Mouse (Mus musculus): ENCODE measurements around the gene Actg2. TPM values are rescaled to one million over a fixed set of nuclear protein-coding genes. Genes with fewer than 3 reads are reported as not detected.

The Actg2 gene
- polyA plus RNA-seq, 1 experiment from 2014 or later: 1.2 TPM

DNA sequence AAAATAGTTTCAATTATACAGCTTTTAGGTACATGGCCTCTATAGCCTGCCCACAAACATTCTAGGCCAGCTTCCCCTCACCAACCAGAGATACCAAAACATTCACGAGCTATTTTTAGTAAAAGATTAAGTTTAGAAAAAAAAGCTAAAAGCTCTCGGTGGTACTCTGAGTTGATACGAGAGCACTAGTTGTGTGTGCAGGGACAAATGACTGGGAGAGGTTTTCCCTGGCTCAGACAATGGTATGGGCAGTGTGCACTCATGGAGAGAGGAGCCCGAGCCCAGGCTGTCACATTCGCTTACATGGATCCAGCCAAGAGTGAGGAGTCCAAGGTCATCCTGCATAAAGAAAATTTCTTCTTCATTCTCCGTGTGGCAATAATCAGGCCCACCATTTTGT lies 19.9 kb upstream of the Actg2 start:
- no peaks in the 10 kb centered on the region for H3K4me1 ChIP-seq (replicated peaks)
- H3K4me3 ChIP-seq (replicated peaks): no peak overlapping the region
- H3K36me3 ChIP-seq: peaks cover 71% of the 10 kb centered on the region
- H3K27me3 ChIP-seq: no peaks in the 10 kb centered on the region
- no peaks in the 10 kb centered on the region for H3K9me3 ChIP-seq
- H3K4me2 ChIP-seq: no peak overlapping the region
- no peak overlapping the region for H3K27ac ChIP-seq
- 88% methylated on average over 6 of the region's 6 CpGs for WGBS
- no peak overlapping the region for H3K9ac ChIP-seq (replicated peaks)
- no peak for ATAC-seq (ENCODE audit: insufficient number of reproducible peaks, insufficient read depth, low FRiP score, low TSS enrichment, low read depth)

DNA sequence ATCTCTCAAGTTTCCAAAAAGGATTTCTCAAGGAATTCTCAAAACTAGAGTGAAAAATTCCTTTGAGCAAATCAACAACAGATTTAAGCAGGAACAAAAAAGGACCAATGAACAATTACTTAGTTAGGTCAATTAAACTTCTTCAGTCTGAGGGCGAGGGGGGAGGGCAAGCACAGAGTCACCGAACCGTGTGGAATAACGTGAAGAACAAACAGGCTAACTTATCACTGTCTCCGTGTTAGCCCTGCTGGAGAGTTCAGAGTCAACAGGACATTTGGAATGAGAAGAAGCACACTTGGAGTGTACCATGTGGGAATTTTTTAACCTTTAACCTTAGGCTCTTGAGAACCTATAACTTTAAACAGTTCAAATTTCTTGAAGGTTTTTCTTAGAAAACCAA lies 12.3 kb upstream of the Actg2 start:
- WGBS: 70% methylated on average over 5 of the region's 5 CpGs
- H3K27me3 ChIP-seq: no peaks in the 10 kb centered on the region
- no peak overlapping the region for H3K4me2 ChIP-seq
- no peaks in the 10 kb centered on the region for H3K9me3 ChIP-seq
- H3K9ac ChIP-seq (replicated peaks): no peak overlapping the region
- H3K27ac ChIP-seq: no peak overlapping the region
- no peak for ATAC-seq (ENCODE audit: insufficient number of reproducible peaks, insufficient read depth, low FRiP score, low TSS enrichment, low read depth)
- no peaks in the 10 kb centered on the region for H3K4me1 ChIP-seq (replicated peaks)
- peaks cover 44% of the 10 kb centered on the region for H3K36me3 ChIP-seq
- H3K4me3 ChIP-seq (replicated peaks): no peak overlapping the region

DNA sequence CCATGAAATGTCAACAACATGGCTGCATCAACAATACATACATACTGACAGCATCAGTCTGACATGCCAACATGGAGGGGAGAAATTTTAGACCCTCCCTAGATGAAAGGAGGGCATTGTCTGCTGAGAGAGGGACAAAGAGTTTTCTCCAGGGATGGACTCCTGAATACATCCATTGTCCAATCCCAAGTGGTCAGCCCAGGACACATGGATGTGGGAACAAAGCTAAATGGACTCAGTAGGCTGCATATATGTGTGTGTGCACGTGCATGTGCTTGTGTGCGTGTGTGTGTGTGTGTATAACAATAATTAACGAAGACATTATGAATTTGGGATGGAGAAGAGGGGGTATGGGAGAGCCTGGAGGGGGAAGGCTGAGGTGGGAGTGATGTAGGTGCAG lies 9.7 kb upstream of the Actg2 start:
- H3K27me3 ChIP-seq: no peaks in the 10 kb centered on the region
- ATAC-seq (ENCODE audit: insufficient number of reproducible peaks, insufficient read depth, low FRiP score, low TSS enrichment, low read depth): no peak
- no peak overlapping the region for H3K4me2 ChIP-seq
- H3K27ac ChIP-seq: no peak overlapping the region
- no peaks in the 10 kb centered on the region for H3K4me1 ChIP-seq (replicated peaks)
- 82% methylated on average over 3 of the region's 3 CpGs for WGBS
- H3K4me3 ChIP-seq (replicated peaks): no peak overlapping the region
- no peak overlapping the region for H3K9ac ChIP-seq (replicated peaks)
- H3K36me3 ChIP-seq: peaks cover 42% of the 10 kb centered on the region
- no peaks in the 10 kb centered on the region for H3K9me3 ChIP-seq

DNA sequence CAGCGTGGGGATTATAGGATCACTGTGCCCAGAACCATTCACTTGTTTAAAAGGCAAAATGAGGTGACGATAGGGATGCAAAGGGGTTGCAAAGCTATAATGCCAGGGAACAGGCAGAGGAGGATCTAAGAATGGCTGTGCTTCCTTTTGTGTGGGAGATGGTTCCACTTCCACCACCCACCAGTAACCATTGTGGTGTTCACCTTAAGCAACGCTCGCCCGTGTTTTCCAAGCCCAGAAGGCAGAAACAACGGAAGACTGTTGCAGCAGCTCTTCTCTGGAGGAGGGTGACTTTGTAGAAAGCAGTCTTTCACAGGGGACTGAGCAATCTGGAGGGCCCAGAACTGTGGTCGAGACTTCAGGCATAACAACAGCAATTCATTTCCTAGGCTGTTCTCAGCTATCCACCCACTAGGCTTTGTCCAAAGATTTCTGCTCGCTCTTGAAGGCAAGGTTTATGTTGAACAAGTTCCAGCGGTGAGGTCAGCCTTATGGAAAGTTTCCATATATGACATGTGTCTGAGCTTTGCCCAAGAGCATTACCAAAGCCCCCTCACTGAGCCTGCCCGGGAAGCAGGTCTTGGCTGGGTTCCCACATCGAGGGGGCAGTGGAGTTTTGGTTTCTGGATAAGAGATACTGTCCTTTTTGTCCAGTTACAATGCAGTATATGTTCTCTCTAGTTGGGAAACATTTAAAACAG lies 5.8 kb upstream of the Actg2 start:
- H3K36me3 ChIP-seq: peaks cover 30% of the 10 kb centered on the region
- 79% methylated on average over 11 of the region's 11 CpGs for WGBS
- no peak overlapping the region for H3K4me2 ChIP-seq
- no peaks in the 10 kb centered on the region for H3K9me3 ChIP-seq
- H3K4me1 ChIP-seq (replicated peaks): no peaks in the 10 kb centered on the region; the same call in 1 of the 2 replicates
- no peak overlapping the region for H3K9ac ChIP-seq (replicated peaks)
- H3K27ac ChIP-seq: 0 out of 2 replicates have a peak overlapping the region, but pooled peaks have one; percentile 46
- no peak overlapping the region for H3K4me3 ChIP-seq (replicated peaks)
- ATAC-seq (ENCODE audit: insufficient number of reproducible peaks, insufficient read depth, low FRiP score, low TSS enrichment, low read depth): no peak
- no peaks in the 10 kb centered on the region for H3K27me3 ChIP-seq

DNA sequence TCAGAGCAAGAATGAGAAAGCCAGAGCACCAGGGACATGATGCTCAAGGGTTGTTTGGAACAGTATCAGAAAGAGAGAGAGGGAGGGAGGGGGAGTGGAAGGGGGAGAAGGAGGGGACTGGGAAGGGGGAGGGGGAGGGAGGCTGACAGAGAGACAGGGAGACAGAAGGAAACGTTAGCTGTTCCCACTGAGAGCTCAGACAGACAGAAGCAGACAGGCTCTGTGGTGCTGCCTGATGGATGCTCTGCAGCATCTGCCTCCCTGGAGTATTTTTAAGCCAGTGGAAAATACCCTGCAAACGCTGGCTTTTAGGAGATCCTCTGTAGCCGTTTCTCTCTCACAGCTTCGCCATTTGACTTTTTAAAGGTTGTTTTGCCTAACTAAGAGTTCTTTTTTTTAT lies 4.0 kb upstream of the Actg2 start:
- WGBS: 44% methylated on average over 4 of the region's 4 CpGs
- Histone ChIP-seq H3K27ac (0 out of 2 replicates have a peak overlapping the region, but pooled peaks have one; percentile 2), H3K4me2 (no peak overlapping the region), H3K9me3 (no peaks in the 10 kb centered on the region), H3K9ac (replicated peaks) (no peak overlapping the region), H3K36me3 (peaks cover 11% of the 10 kb centered on the region), H3K27me3 (no peaks in the 10 kb centered on the region), H3K4me3 (replicated peaks) (no peak overlapping the region), H3K4me1 (replicated peaks) (peaks cover 6% of the 10 kb centered on the region; the same call in 1 of the 2 replicates)
- no peak for ATAC-seq (ENCODE audit: insufficient number of reproducible peaks, insufficient read depth, low FRiP score, low TSS enrichment, low read depth)

DNA sequence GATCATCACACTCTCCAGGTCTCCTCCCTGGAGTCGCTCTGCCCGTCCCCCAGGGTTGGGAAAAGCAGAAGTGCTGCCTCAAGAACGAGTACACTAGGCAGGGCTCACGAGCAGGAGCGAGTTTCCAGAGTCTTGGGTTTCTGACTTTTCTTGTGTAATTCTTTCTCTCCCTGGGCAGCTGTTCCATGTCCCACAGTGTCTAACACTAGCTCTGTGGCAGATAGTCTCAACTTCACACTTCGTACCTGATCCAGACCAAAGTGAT lies 662 bp upstream of the Actg2 start:
- no peak overlapping the region for H3K4me2 ChIP-seq
- H3K4me3 ChIP-seq (replicated peaks): no peak overlapping the region
- WGBS: 42% methylated on average over 6 of the region's 6 CpGs
- ATAC-seq (ENCODE audit: insufficient number of reproducible peaks, insufficient read depth, low FRiP score, low TSS enrichment, low read depth): no peak
- H3K9me3 ChIP-seq: no peaks in the 10 kb centered on the region
- no peaks in the 10 kb centered on the region for H3K36me3 ChIP-seq
- 0 out of 2 replicates have a peak overlapping the region, but pooled peaks have one; percentile 41 for H3K27ac ChIP-seq
- H3K9ac ChIP-seq (replicated peaks): no peak overlapping the region
- H3K4me1 ChIP-seq (replicated peaks): peaks cover 6% of the 10 kb centered on the region; the same call in 1 of the 2 replicates
- H3K27me3 ChIP-seq: no peaks in the 10 kb centered on the region

DNA sequence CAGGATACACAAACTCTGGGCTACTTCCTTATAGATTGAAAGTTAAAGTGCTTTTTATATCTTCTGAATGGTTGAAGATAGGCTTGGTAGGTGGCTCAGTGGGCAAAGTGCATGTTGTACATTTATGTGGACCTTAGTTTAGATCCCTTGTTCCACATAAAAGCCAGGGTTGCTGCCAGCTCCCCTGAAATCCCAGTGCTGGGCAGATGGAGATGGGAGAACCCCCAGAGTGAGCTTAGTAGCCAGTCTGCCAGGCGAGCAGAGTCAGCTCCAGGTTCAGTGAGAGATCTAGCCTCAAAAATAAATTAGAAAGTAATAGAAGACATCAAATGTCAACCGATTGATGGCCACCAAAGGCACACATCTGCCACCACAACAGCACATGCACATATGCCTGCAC lies 3.5 kb downstream of the Actg2 start:
- H3K4me3 ChIP-seq (replicated peaks): no peak overlapping the region
- no peak overlapping the region for H3K4me2 ChIP-seq
- ATAC-seq (ENCODE audit: insufficient number of reproducible peaks, insufficient read depth, low FRiP score, low TSS enrichment, low read depth): no peak
- H3K27ac ChIP-seq: no peak overlapping the region
- no peaks in the 10 kb centered on the region for H3K27me3 ChIP-seq
- H3K4me1 ChIP-seq (replicated peaks): 0 out of 2 replicates have a peak, but pooled peaks cover 6% of the 10 kb centered on the region
- WGBS: 74% methylated on average over 2 of the region's 2 CpGs
- no peaks in the 10 kb centered on the region for H3K36me3 ChIP-seq
- H3K9me3 ChIP-seq: no peaks in the 10 kb centered on the region
- H3K9ac ChIP-seq (replicated peaks): no peak overlapping the region

DNA sequence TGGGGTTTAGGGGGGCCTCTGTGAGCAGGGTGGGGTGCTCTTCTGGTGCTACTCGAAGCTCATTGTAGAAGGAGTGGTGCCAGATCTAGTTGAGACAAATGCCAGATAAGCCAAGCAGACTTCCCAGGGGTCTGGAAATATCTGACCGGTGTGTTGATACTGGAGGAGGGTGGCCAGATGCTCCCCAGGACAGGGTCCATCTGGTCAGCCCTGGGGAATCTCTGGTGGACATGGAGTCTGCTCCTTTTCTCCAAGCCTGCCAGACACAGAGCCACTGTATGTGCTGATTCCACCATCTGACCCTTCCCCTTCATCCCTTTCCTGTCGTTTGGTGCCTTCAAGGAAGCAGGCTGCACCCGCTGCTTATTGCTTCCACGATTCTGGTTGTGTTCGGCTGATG lies 12.9 kb downstream of the Actg2 start:
- H3K4me3 ChIP-seq (replicated peaks): no peak overlapping the region
- H3K9me3 ChIP-seq: no peaks in the 10 kb centered on the region
- no peaks in the 10 kb centered on the region for H3K4me1 ChIP-seq (replicated peaks)
- no peak overlapping the region for H3K27ac ChIP-seq
- no peak overlapping the region for H3K9ac ChIP-seq (replicated peaks)
- no peak overlapping the region for H3K4me2 ChIP-seq
- ATAC-seq (ENCODE audit: insufficient number of reproducible peaks, insufficient read depth, low FRiP score, low TSS enrichment, low read depth): no peak
- H3K36me3 ChIP-seq: no peaks in the 10 kb centered on the region
- 44% methylated on average over 6 of the region's 6 CpGs for WGBS
- no peaks in the 10 kb centered on the region for H3K27me3 ChIP-seq

DNA sequence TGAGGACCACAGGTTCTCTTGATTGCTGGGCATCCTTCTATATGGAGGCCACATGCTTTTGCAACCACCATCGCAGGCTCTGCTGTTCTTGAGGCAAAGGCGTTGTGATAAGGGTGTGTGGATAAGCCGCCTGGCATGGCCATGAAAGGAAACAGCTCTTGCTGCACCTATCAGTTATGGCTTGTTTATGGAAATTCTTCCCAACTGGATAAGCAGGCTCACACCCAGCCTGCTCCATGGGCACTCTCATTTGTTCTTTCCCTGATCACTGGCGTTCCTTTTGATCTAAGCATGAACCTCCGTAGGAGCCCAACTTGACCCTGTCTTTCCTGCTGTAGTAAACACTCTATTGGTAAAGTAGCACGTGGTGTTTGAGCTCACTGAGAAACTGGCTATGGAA lies 14.3 kb downstream of the Actg2 start:
- 71% methylated on average over 6 of the region's 6 CpGs for WGBS

DNA sequence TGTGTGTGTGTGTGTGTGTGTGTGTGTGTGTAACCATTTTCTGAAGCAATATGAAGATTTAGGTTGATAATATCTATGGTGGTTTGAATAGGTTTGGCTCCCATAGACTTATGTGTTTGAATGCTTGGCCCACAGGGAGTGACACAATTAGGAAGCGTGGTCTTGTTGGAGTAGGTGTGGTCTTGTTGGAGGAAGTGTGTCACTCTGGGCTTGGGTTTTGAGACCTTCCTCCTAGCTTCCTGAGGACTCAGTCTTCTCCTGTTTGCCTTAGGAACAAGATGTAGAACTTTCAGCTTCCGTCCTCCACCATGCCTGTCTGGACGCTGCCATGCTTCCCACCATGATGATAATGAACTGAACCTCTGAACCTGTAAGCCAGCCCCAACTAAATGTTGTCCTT lies 17.4 kb downstream of the Actg2 start:
- no peak overlapping the region for H3K9ac ChIP-seq (replicated peaks)
- no peak overlapping the region for H3K27ac ChIP-seq
- no peak overlapping the region for H3K4me3 ChIP-seq (replicated peaks)
- no peaks in the 10 kb centered on the region for H3K27me3 ChIP-seq
- no peaks in the 10 kb centered on the region for H3K36me3 ChIP-seq
- H3K4me1 ChIP-seq (replicated peaks): no peaks in the 10 kb centered on the region
- H3K9me3 ChIP-seq: no peaks in the 10 kb centered on the region
- 86% methylated on average over 3 of the region's 3 CpGs for WGBS
- no peak for ATAC-seq (ENCODE audit: insufficient number of reproducible peaks, insufficient read depth, low FRiP score, low TSS enrichment, low read depth)
- no peak overlapping the region for H3K4me2 ChIP-seq

More for the DNA sequence above, 14.3 kb downstream of the Actg2 start:
- H3K4me3 ChIP-seq (replicated peaks): no peak overlapping the region
- H3K27me3 ChIP-seq: no peaks in the 10 kb centered on the region
- no peaks in the 10 kb centered on the region for H3K36me3 ChIP-seq
- H3K4me1 ChIP-seq (replicated peaks): no peaks in the 10 kb centered on the region
- H3K27ac ChIP-seq: no peak overlapping the region
- ATAC-seq (ENCODE audit: insufficient number of reproducible peaks, insufficient read depth, low FRiP score, low TSS enrichment, low read depth): no peak
- H3K9ac ChIP-seq (replicated peaks): no peak overlapping the region
- no peaks in the 10 kb centered on the region for H3K9me3 ChIP-seq
- no peak overlapping the region for H3K4me2 ChIP-seq

DNA sequence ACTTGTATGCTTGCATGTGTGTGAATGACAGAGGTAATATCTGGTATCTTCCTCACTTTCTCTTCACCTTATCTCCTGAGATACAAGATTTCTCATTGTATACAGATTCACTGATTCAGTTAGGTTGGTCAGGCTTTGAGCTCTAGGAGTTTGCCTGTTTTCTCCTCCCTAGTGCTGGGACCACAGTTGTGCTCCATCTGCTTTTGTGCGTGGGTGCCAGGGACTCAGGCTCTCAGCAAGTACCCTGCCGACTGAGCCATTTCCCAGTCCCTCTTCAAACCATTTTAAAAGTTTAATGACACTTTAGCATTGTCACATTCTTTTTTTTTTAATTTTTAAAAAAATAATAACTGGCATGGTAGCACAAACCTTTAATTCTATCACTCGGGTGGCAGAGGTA lies 20.9 kb downstream of the Actg2 start:
- Histone ChIP-seq H3K9me3 (no peaks in the 10 kb centered on the region), H3K27me3 (no peaks in the 10 kb centered on the region), H3K36me3 (no peaks in the 10 kb centered on the region), H3K4me1 (replicated peaks) (no peaks in the 10 kb centered on the region), H3K4me2 (no peak overlapping the region), H3K27ac (no peak overlapping the region), H3K9ac (replicated peaks) (no peak overlapping the region), H3K4me3 (replicated peaks) (no peak overlapping the region)
- ATAC-seq (ENCODE audit: insufficient number of reproducible peaks, insufficient read depth, low FRiP score, low TSS enrichment, low read depth): no peak
- 70% methylated on average over 3 of the region's 3 CpGs for WGBS

DNA sequence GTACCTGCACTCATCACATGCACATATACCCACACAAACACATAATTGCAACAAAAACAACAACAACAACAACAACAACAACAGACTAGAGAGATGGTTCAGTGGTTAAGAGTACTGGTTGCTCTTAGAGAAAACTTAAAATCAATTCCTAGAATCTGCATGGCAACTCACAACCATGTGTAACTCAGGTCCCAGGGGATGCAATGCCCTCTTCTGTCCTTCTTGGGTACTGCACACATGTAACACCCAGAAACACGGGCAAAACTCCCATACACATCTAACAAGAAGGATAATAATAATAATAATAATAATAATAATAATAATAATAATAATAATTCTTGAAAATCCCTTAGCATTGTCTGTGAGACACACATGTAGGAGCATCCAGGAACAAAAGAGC lies 23.6 kb downstream of the Actg2 start:
- WGBS: 40% methylated on average over 1 of the region's 1 CpGs
- no peak overlapping the region for H3K9ac ChIP-seq (replicated peaks)
- no peak for ATAC-seq (ENCODE audit: insufficient number of reproducible peaks, insufficient read depth, low FRiP score, low TSS enrichment, low read depth)
- H3K4me3 ChIP-seq (replicated peaks): no peak overlapping the region
- H3K36me3 ChIP-seq: no peaks in the 10 kb centered on the region
- H3K27ac ChIP-seq: no peak overlapping the region
- H3K4me2 ChIP-seq: no peak overlapping the region
- peaks cover 1% of the 10 kb centered on the region; the same call in 1 of the 2 replicates for H3K4me1 ChIP-seq (replicated peaks)
- no peaks in the 10 kb centered on the region for H3K27me3 ChIP-seq
- no peaks in the 10 kb centered on the region for H3K9me3 ChIP-seq
